Mouse (Mus musculus) midbrain, embryonic 14.5 days (tissue): ENCODE results near the gene Hadhb. TPM values are rescaled to one million over a fixed set of nuclear protein-coding genes. Genes with fewer than 3 reads are reported as not detected.

Source experiments
- ATAC-seq: fragments of 200-750 bp; cut with Nextera tagmentation; 2 replicates; pipeline ENCODE4 v1.8.0; 2017; ENCODE audit warnings: moderate number of reproducible peaks, moderate library complexity; ENCODE audit not compliant: low FRiP score, low TSS enrichment
- DNase-seq: peaks from one replicate; pipeline ENCODE4 v3.0.0-alpha.2; 2015
- H3K27ac ChIP-seq: fragments of 300-500 bp; sonication (generic); replicated peaks from 2 replicates; pipeline ENCODE4 v1.5.1; 2014; ENCODE audit warnings: mild to moderate bottlenecking, low read depth, low read length, moderate library complexity
- H3K27me3 ChIP-seq: fragments of 300-500 bp; sonication (generic); 2 replicates; pipeline ENCODE4 v1.6.1; 2014; ENCODE audit warnings: low read length, control low read depth, mixed read lengths; ENCODE audit not compliant: control insufficient read depth, insufficient read depth
- H3K36me3 ChIP-seq: fragments of 300-500 bp; sonication (generic); 2 replicates; pipeline ENCODE4 v1.6.1; 2014; ENCODE audit warnings: low read length, control low read depth; ENCODE audit not compliant: control insufficient read depth, insufficient read depth
- H3K4me1 ChIP-seq: fragments of 300-500 bp; sonication (generic); 2 replicates; pipeline ENCODE4 v1.6.1; 2014; ENCODE audit warnings: mild to moderate bottlenecking, antibody characterized with exemption, low read length, control low read depth; ENCODE audit not compliant: control insufficient read depth, insufficient read depth
- H3K4me2 ChIP-seq: fragments of 300-500 bp; sonication (generic); 2 replicates; pipeline ENCODE4 v1.6.1; 2014; ENCODE audit warnings: mild to moderate bottlenecking, low read length, moderate library complexity
- H3K4me3 ChIP-seq: fragments of 300-500 bp; sonication (generic); replicated peaks from 2 replicates; pipeline ENCODE4 v1.5.1; 2014; ENCODE audit warnings: low read depth, low read length
- H3K9ac ChIP-seq: fragments of 300-500 bp; sonication (generic); replicated peaks from 2 replicates; pipeline ENCODE4 v1.6.1; 2014; ENCODE audit warnings: mild to moderate bottlenecking, low read length, moderate library complexity
- H3K9me3 ChIP-seq: fragments of 300-500 bp; sonication (generic); 2 replicates; pipeline ENCODE4 v1.6.1; 2016; ENCODE audit warnings: low read length, control low read depth, mixed read lengths; ENCODE audit not compliant: control insufficient read depth
- WGBS: fragments of 180-500 bp; shearing (Covaris S2); extraction: QIAGEN DNeasy Blood & Tissue Kit; methylation state at CpG from one replicate; pipeline ENCODE4 v1.1.7; 2014; 5-methylcytosine and 5-hydroxymethylcytosine counted together
- polyA plus RNA-seq: library from polyadenylated mRNA; unstranded; fragments of >200 nt; fragmentation: Nextera tagmentation; extraction: Ambion mirVana; gene quantifications from 2 replicates; pipeline ENCODE4 v1.2.1, GENCODE M21; 2014

Hadhb gene
- polyA plus RNA-seq, 1 experiment from 2014 or later: 57.0 TPM

DNA sequence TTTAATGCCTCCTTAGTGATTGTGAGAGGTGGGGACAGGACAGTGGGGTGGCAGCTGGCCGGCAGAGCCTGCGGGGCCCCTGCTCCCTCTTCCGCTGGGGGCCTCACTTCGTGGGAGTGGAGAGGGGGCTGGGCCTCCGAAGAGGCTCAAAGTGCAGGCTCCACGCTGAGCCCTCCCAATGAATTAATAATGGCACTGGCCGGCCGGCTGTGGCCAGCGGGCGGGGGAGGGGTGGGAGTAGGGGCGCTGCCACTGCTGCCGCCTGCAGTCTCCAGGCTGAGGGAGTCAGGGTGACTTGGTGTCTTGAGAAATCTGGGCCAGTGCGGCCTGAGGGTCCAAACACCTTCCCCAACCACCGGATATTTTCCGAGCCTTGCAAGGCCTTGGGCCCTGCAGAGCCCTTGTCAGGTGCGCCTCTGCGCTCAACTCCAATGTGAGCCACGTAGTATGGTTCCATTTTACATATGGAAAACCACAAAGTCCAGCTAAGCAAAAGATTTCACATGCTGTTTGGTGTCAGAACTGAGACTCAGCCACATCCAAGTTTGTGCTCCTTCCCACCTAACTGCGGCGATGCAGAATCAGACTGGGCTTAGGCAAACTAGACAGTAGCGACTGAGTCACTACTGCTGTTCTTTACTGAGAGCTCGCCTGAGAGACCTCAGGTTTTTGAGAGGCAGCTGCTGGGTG is 44.5 kb upstream of the Hadhb start:
- H3K36me3 ChIP-seq: peaks cover 5% of the 10 kb centered on the region; the same call in 1 of the 2 replicates
- H3K9ac ChIP-seq: peak overlapping the region; percentile 2; the same call in 1 of the 2 replicates
- peaks cover 7% of the 10 kb centered on the region; the same call in 1 of the 2 replicates for H3K27me3 ChIP-seq
- H3K4me2 ChIP-seq: peak overlapping the region; percentile 47
- no peaks in the 10 kb centered on the region for H3K9me3 ChIP-seq
- 0 out of 2 replicates have a peak overlapping the region, but pooled peaks have one; percentile 4 for H3K4me3 ChIP-seq
- peak overlapping the region; percentile 74 for H3K27ac ChIP-seq
- DNase-seq (peak; percentile 61), ATAC-seq (no peak)
- 4% methylated on average over 22 of the region's 22 CpGs for WGBS
- H3K4me1 ChIP-seq: peaks cover 53% of the 10 kb centered on the region

- DNase-seq (peak; percentile 83), ATAC-seq (no peak)
- peaks cover 52% of the 10 kb centered on the region for H3K4me1 ChIP-seq
- WGBS: 3% methylated on average over 18 of the region's 18 CpGs
- H3K4me3 ChIP-seq: 0 out of 2 replicates have a peak overlapping the region, but pooled peaks have one; percentile 4
- H3K4me2 ChIP-seq: peak overlapping the region; percentile 47
- H3K27ac ChIP-seq: peak overlapping the region; percentile 74
- H3K9me3 ChIP-seq: no peaks in the 10 kb centered on the region
- peaks cover 7% of the 10 kb centered on the region; the same call in 1 of the 2 replicates for H3K27me3 ChIP-seq
- peak overlapping the region; percentile 2; the same call in 1 of the 2 replicates for H3K9ac ChIP-seq
- peaks cover 11% of the 10 kb centered on the region for H3K36me3 ChIP-seq
Observed at GRCm38 (mm10) chr5:30111126-30111525, 43.9 kb upstream of the Hadhb start.

GRCm38 (mm10) chr5:30111771-30112170 is 43.3 kb upstream of the Hadhb start:
- no peak overlapping the region for H3K4me3 ChIP-seq
- peaks cover 46% of the 10 kb centered on the region for H3K4me1 ChIP-seq
- peak overlapping the region; percentile 47 for H3K4me2 ChIP-seq
- peaks cover 17% of the 10 kb centered on the region for H3K36me3 ChIP-seq
- H3K27ac ChIP-seq: no peak overlapping the region
- WGBS: 66% methylated on average over 3 of the region's 3 CpGs
- H3K9me3 ChIP-seq: no peaks in the 10 kb centered on the region
- no peak for ATAC-seq
- H3K27me3 ChIP-seq: peaks cover 7% of the 10 kb centered on the region; the same call in 1 of the 2 replicates
- peak overlapping the region; percentile 2; the same call in 1 of the 2 replicates for H3K9ac ChIP-seq
- DNase-seq: no peak

DNA sequence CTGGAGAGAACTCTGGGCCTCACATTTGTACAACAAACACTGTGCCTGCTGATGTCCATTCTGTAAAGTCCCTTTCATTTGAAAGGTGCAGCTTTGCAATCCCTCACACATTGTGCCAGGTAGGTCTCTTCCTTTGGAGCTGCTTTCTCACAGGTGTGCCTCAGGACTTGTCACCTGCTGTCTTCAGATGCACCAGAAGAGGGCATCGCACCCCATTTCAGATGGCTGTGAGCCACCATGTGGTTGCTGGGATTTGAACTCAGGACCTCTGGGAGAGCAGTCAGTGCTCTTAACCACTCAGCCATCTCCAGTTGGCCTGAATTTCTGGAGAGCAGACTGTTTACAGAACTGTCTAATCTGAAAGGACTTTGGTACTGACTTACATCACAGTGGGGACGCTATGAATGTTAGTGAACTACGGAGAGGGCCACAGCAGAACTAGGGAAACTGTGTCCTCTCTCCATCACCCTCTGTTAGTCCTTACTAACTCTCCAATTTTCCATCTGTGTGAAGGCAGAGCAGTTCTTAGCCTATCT is 42.4 kb upstream of the Hadhb start:
- ATAC-seq: no peak
- Histone ChIP-seq H3K27ac (no peak overlapping the region), H3K27me3 (peaks cover 7% of the 10 kb centered on the region; the same call in 1 of the 2 replicates), H3K36me3 (peaks cover 26% of the 10 kb centered on the region), H3K4me3 (no peak overlapping the region), H3K4me1 (peaks cover 39% of the 10 kb centered on the region), H3K9ac (no peak overlapping the region), H3K4me2 (no peak overlapping the region), H3K9me3 (no peaks in the 10 kb centered on the region)
- WGBS: 92% methylated on average over 3 of the region's 3 CpGs
- DNase-seq: no peak

- Histone ChIP-seq H3K4me3 (peak overlapping the region; percentile 44), H3K9me3 (no peaks in the 10 kb centered on the region), H3K4me1 (peaks cover 34% of the 10 kb centered on the region), H3K9ac (peak overlapping the region; percentile 64), H3K27me3 (peaks cover 7% of the 10 kb centered on the region; the same call in 1 of the 2 replicates), H3K36me3 (peaks cover 41% of the 10 kb centered on the region), H3K27ac (peak overlapping the region; percentile 64; the same call in 1 of the 2 replicates), H3K4me2 (peak overlapping the region; percentile 66)
- ATAC-seq (peak; percentile 77), DNase-seq (peak; percentile 94)
- 2% methylated on average over 103 of the region's 103 CpGs for WGBS
Observed at GRCm38 (mm10) chr5:30113881-30114760, 40.9 kb upstream of the Hadhb start.

DNA sequence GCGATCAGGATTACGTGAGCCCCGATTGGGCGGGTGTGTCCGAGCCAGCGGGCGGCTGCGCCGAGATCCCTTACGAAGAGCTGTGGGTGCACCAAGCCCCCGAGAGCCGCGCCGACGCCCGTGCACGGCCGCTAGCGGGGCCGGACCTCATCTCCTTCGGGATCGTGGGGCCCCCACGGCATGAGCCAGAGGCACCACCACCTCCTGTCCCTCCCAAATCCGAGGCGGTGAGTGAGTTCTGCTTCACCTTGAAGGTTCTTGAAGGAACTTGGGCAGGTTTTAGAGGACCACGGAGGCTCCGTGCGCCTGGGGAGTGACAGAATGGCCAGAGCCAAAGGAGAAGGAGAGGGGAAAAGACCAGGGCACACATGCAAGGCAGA is 40.3 kb upstream of the Hadhb start:
- DNase-seq (no peak), ATAC-seq (peak; percentile 4; the same call in 1 of the 2 replicates)
- Histone ChIP-seq H3K4me2 (peak overlapping the region; percentile 66), H3K9ac (peak overlapping the region; percentile 64), H3K4me3 (peak overlapping the region; percentile 44), H3K9me3 (no peaks in the 10 kb centered on the region), H3K27me3 (peaks cover 7% of the 10 kb centered on the region; the same call in 1 of the 2 replicates), H3K27ac (no peak overlapping the region), H3K36me3 (peaks cover 47% of the 10 kb centered on the region), H3K4me1 (peaks cover 30% of the 10 kb centered on the region)
- WGBS: 7% methylated on average over 28 of the region's 28 CpGs

DNA sequence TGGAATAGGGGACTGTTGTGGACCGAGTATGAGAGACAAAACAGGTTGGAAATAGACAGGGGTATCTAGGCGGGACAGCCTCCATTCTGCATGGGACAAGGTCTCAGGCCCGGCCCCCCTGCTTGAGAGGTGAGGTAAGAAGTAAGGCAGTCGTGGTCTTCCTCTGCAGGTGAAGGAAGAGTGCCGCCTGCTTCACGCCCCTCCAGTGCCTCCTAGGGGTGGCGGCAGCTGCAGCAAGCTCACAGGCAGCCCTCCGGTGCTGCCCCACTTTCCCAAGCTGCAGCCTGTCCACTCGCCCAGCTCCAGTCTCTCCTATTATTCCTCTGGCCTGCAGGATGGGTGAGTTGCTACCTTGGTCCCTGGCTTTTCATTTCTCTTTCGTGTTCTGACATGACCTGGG is 39.3 kb upstream of the Hadhb start:
- DNase-seq (no peak), ATAC-seq (no peak)
- Histone ChIP-seq H3K9ac (no peak overlapping the region), H3K4me2 (no peak overlapping the region), H3K27me3 (peaks cover 7% of the 10 kb centered on the region; the same call in 1 of the 2 replicates), H3K9me3 (no peaks in the 10 kb centered on the region), H3K36me3 (peaks cover 57% of the 10 kb centered on the region), H3K4me1 (peaks cover 20% of the 10 kb centered on the region), H3K27ac (no peak overlapping the region), H3K4me3 (no peak overlapping the region)
- 54% methylated on average over 10 of the region's 10 CpGs for WGBS

DNA sequence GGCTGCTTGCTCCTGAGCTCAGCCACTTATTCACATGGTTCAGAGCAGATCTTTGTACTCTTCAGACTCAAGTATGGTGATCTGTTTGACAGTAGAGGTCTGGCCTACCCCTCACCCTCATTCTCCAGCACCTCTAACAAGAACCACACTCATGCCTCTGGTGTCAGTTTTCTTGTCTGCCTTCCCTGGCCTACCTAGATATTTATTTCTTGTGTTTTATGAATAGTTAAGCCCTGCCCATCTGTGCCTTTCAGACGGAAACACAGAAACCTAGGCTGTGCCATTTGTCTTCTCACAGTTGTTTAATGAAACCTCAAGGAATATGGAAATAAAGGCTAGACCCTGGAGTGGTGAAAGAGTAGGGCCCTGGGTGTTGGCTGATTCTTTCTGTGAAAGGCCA is 37.0 kb upstream of the Hadhb start:
- Histone ChIP-seq H3K9me3 (no peaks in the 10 kb centered on the region), H3K9ac (no peak overlapping the region), H3K4me3 (no peak overlapping the region), H3K27me3 (no peaks in the 10 kb centered on the region; the same call in 1 of the 2 replicates), H3K36me3 (peaks cover 80% of the 10 kb centered on the region), H3K4me2 (no peak overlapping the region), H3K27ac (no peak overlapping the region), H3K4me1 (peaks cover 11% of the 10 kb centered on the region; the same call in 1 of the 2 replicates)
- DNase-seq (no peak), ATAC-seq (no peak)
- WGBS: 95% methylated on average over 1 of the region's 1 CpGs
